Mouse (Mus musculus): ENCODE data around the gene Tmem104. TPM values are rescaled to one million over a fixed set of nuclear protein-coding genes. Genes with fewer than 3 reads are reported as not detected.

Gene Tmem104
- total and polyA plus RNA-seq, 2 experiments from 2014 or later, result 7.6 to 8.8 TPM

DNA sequence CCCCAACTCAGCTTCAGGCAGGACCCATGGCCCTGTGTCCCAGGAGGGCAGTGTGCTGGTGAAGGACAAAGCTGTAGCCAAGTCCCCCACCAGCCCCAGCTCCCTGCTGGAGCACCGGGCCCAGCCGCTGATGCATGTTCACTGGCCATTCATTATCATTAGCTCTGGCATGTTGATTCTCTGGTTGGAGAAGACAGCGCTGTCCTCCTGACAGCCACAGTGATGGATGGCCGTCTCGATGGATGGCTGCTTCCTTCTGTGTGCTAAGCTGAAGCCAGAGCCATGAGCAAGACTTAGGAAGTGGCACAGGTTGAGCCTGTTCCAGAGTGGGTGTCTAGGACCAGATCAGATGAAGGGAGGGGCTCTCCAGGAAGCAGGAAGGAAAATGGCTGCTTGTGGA is 49.3 kb downstream of the Tmem104 start:
- ATAC-seq (no peak), DNase-seq (no peak)
- TF ChIP-seq CTCF (IDR thresholded peaks at IDR 0.05; ENCODE audit: low read depth), result no peak
- 75% methylated on average over 5 of the region's 5 CpGs for WGBS
- Histone ChIP-seq H3K4me3 (ENCODE audit: low read depth, low read length) (no peak overlapping the region), H3K4me2 (ENCODE audit: low read depth) (no peak overlapping the region), H3K36me3 (ENCODE audit: insufficient read depth) (no peaks in the 10 kb centered on the region; the same call in 1 of the 2 replicates), H3K27ac (ENCODE audit: low read depth, low read length) (no peak overlapping the region), H3K27me3 (ENCODE audit: insufficient read depth, low read length) (no peaks in the 10 kb centered on the region), H3K9ac (no peak overlapping the region), H3K9me3 (ENCODE audit: low read length) (no peaks in the 10 kb centered on the region), H3K4me1 (ENCODE audit: insufficient read depth) (peaks cover 8% of the 10 kb centered on the region)

- Histone ChIP-seq H3K9ac (no peak overlapping the region), H3K27ac (ENCODE audit: low read depth, low read length) (no peak overlapping the region), H3K4me2 (ENCODE audit: low read depth) (no peak overlapping the region), H3K9me3 (ENCODE audit: low read length) (no peaks in the 10 kb centered on the region), H3K4me1 (ENCODE audit: insufficient read depth) (no peaks in the 10 kb centered on the region), H3K36me3 (ENCODE audit: insufficient read depth) (peaks cover 22% of the 10 kb centered on the region), H3K4me3 (ENCODE audit: low read depth, low read length) (no peak overlapping the region), H3K27me3 (ENCODE audit: insufficient read depth, low read length) (no peaks in the 10 kb centered on the region)
- WGBS, result 86% methylated on average over 11 of the region's 11 CpGs
- no peak for TF ChIP-seq CTCF (IDR thresholded peaks at IDR 0.05; ENCODE audit: low read depth)
- DNase-seq (no peak), ATAC-seq (no peak)
These were observed 54.1 kb downstream of the Tmem104 start for GRCm38 (mm10) chr11:115241402-115241801.

DNA sequence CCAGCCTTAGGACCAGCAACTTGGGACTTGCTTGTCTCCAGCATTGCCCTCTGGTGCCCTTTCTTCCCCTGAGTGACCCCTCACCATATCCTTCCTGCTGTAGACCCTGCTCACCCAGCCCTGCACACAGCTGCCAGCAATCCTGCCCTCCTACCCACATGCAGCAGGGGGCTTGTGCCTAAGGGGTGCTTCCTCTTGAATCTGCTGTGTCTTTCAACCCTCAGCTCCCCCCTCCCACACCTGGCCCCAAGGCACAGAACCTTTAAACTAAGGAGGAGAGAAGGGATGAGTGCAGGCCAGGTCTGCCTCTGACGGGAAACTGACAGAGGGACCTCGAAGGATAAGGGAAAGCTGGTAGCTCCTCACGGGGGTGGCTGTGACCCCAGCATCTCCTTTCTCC is 55.5 kb downstream of the Tmem104 start:
- no peaks in the 10 kb centered on the region; the same call in 1 of the 2 replicates for H3K27me3 ChIP-seq (ENCODE audit: insufficient read depth, low read length)
- peaks cover 22% of the 10 kb centered on the region for H3K36me3 ChIP-seq (ENCODE audit: insufficient read depth)
- H3K4me1 ChIP-seq (ENCODE audit: insufficient read depth), result no peaks in the 10 kb centered on the region; the same call in 1 of the 2 replicates
- WGBS, result 82% methylated on average over 3 of the region's 3 CpGs
- H3K9me3 ChIP-seq (ENCODE audit: low read length), result no peaks in the 10 kb centered on the region
- no peak for ATAC-seq
- no peak overlapping the region for H3K4me3 ChIP-seq (ENCODE audit: low read depth, low read length)
- H3K27ac ChIP-seq (ENCODE audit: low read depth, low read length), result no peak overlapping the region
- no peak for TF ChIP-seq CTCF (IDR thresholded peaks at IDR 0.05; ENCODE audit: low read depth)
- no peak for DNase-seq
- no peak overlapping the region for H3K4me2 ChIP-seq (ENCODE audit: low read depth)
- no peak overlapping the region for H3K9ac ChIP-seq

DNA sequence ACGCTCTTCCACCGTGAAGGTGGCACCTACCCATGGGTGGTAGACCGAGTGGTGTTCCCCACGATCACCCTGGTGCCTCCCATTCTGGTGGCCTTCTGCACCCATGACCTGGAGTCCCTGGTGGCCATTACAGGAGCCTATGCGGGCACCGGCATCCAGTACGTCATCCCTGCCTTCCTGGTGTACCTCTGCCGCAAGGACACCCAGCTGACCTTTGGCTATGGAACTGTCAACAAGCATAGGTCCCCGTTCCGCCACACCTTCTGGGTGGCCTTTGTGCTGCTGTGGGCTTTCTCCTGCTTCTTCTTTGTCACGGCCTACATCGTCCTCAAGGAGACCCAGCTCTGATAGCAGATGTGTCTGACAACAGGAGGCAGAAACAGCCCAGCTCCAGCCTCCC is 56.5 kb downstream of the Tmem104 start:
- H3K27me3 ChIP-seq (ENCODE audit: insufficient read depth, low read length), result peaks cover under 1% of the 10 kb centered on the region; the same call in 1 of the 2 replicates
- no peak overlapping the region for H3K4me2 ChIP-seq (ENCODE audit: low read depth)
- peaks cover 22% of the 10 kb centered on the region for H3K36me3 ChIP-seq (ENCODE audit: insufficient read depth)
- no peak overlapping the region for H3K9ac ChIP-seq
- no peaks in the 10 kb centered on the region; the same call in 1 of the 2 replicates for H3K4me1 ChIP-seq (ENCODE audit: insufficient read depth)
- ATAC-seq (no peak), DNase-seq (no peak)
- no peaks in the 10 kb centered on the region for H3K9me3 ChIP-seq (ENCODE audit: low read length)
- no peak overlapping the region for H3K4me3 ChIP-seq (ENCODE audit: low read depth, low read length)
- WGBS, result 94% methylated on average over 12 of the region's 12 CpGs
- H3K27ac ChIP-seq (ENCODE audit: low read depth, low read length), result no peak overlapping the region
- no peak for TF ChIP-seq CTCF (IDR thresholded peaks at IDR 0.05; ENCODE audit: low read depth)

- TF ChIP-seq CTCF (IDR thresholded peaks at IDR 0.05; ENCODE audit: low read depth), result no peak
- Histone ChIP-seq H3K4me3 (ENCODE audit: low read depth, low read length) (no peak overlapping the region), H3K4me2 (ENCODE audit: low read depth) (no peak overlapping the region), H3K27ac (ENCODE audit: low read depth, low read length) (no peak overlapping the region), H3K36me3 (ENCODE audit: insufficient read depth) (peaks cover 22% of the 10 kb centered on the region), H3K9me3 (ENCODE audit: low read length) (no peaks in the 10 kb centered on the region), H3K4me1 (ENCODE audit: insufficient read depth) (peaks cover 4% of the 10 kb centered on the region), H3K27me3 (ENCODE audit: insufficient read depth, low read length) (peaks cover 8% of the 10 kb centered on the region), H3K9ac (no peak overlapping the region)
- WGBS, result 91% methylated on average over 8 of the region's 8 CpGs
- ATAC-seq (no peak), DNase-seq (no peak)
These were observed 57.6 kb downstream of the Tmem104 start for GRCm38 (mm10) chr11:115244840-115245239.

GRCm38 (mm10) chr11:115246386-115246785 is 59.1 kb downstream of the Tmem104 start:
- Histone ChIP-seq H3K4me1 (ENCODE audit: insufficient read depth) (peaks cover 9% of the 10 kb centered on the region), H3K4me3 (ENCODE audit: low read depth, low read length) (no peak overlapping the region), H3K9ac (no peak overlapping the region), H3K27me3 (ENCODE audit: insufficient read depth, low read length) (peaks cover 14% of the 10 kb centered on the region), H3K36me3 (ENCODE audit: insufficient read depth) (peaks cover 22% of the 10 kb centered on the region), H3K9me3 (ENCODE audit: low read length) (no peaks in the 10 kb centered on the region), H3K4me2 (ENCODE audit: low read depth) (no peak overlapping the region), H3K27ac (ENCODE audit: low read depth, low read length) (no peak overlapping the region)
- 55% methylated on average over 8 of the region's 8 CpGs for WGBS
- ATAC-seq, result no peak
- DNase-seq, result no peak
- TF ChIP-seq CTCF (IDR thresholded peaks at IDR 0.05; ENCODE audit: low read depth), result no peak

GRCm38 (mm10) chr11:115247240-115247639 is 60.0 kb downstream of the Tmem104 start:
- DNase-seq (no peak), ATAC-seq (no peak)
- peaks cover 14% of the 10 kb centered on the region for H3K27me3 ChIP-seq (ENCODE audit: insufficient read depth, low read length)
- TF ChIP-seq CTCF (IDR thresholded peaks at IDR 0.05; ENCODE audit: low read depth), result no peak
- H3K27ac ChIP-seq (ENCODE audit: low read depth, low read length), result no peak overlapping the region
- H3K4me3 ChIP-seq (ENCODE audit: low read depth, low read length), result no peak overlapping the region
- no peak overlapping the region for H3K9ac ChIP-seq
- peaks cover 22% of the 10 kb centered on the region for H3K36me3 ChIP-seq (ENCODE audit: insufficient read depth)
- H3K9me3 ChIP-seq (ENCODE audit: low read length), result no peaks in the 10 kb centered on the region
- WGBS, result 23% methylated on average over 3 of the region's 3 CpGs
- H3K4me1 ChIP-seq (ENCODE audit: insufficient read depth), result peaks cover 9% of the 10 kb centered on the region
- H3K4me2 ChIP-seq (ENCODE audit: low read depth), result no peak overlapping the region
